Mouse (Mus musculus) CD4-positive helper T cell, adult 2 months (primary cell): ENCODE data around the gene Cdc14b.

ENCODE experiments used
- DNase-seq: peaks from one replicate; pipeline ENCODE4 v3.0.0-alpha.2; 2012; ENCODE audit warnings: low read depth, missing footprints, low spot score

Cdc14b gene

DNA sequence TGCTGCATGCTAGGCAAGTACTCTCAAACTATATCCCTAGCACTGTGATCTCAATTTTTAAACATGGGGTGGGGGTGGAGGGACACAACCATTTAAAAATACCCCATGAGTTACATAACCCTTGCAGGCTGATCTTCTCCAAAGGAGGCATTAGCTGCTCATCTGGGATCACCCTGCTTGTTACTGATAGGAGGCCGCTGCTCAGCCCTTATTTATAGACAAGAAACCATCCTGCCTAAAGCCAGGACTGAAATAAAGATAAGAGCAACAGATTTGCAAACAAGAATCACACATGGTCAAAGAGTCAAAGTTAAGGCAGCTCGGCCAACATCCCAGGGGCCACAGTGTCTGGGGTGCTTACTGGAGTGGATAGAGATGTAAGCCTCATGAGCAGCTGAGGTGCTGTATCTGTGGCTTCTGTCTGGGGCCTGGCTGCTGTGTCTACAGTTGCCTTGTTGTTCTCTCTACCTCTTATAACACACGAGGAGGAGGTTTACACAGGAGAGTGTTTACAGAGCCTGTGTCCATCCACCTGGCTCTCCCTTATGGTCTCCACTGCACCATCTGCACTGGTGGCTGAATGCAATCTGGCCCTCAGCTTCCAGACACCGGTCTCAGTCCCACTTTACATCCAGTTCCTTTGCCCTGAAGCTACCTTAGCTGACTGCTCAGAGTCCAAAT is 38.0 kb downstream of the Cdc14b start:
- DNase-seq, result no peak

DNA sequence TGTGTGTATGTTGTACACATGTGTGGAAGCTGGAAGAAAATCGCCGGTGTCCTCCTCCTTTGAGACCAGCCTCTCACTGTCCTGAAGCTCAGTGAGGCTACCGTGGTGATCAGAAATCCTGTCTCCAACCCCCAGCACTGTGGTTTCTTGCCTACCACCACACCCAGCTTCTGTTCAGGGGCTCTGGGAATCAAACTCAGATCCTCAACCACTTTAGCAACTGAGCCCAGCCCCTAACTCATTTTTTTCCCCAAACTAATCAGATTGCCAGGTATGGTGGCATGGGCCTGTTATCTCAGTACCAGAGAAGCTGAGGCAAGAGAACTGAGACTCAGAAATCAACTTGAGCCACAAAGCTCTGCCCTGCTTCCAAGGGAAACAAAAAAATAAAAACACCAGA is 39.3 kb downstream of the Cdc14b start:
- DNase-seq, result no peak

DNA sequence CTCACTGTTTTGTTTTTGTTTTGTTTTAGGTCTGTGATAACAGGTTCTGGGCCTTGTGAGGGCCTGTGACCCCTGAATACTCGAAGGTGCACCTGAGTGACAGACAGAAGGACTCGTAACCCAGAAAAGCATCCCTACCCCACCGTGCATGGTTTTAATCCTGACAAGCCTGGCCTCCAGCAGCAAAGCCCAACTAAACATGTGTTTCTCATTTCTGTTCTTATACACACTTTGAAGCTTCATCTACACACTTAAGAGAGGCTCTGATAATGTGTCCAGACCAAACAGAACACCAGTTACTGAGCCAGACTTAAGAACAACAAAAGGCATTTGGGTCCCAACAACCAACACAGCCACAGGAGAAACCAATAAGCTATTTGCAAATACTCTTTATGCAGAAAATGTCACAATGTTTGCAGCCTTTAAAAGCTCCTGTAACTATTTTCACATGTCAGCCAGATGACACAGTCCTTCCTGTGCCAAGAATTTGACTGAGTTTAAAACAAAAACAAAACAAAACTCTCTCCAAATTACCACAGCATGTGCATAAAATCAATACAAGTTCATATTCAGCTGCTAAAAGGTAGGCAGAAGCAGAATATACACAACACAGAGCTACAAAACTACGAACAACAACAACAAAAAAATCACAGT is 39.9 kb downstream of the Cdc14b start:
- DNase-seq, result no peak

DNA sequence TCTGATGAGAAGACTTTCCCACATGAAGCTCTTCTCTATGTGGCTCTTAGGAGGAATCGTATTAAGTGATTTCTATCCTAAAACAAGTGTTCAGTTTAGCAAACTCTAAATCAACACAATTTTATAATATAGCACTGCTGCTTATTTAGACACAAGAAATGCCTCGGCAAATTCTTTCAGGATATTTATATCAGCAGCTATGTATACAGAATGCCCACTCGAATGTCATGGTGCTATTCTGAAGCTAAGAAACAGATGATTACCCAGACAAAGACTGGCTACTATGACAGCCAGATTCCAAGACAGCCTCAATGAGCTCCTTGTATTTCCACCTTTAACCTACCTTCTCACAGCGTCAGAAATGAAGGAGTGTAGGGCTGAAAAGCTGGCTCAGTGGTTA is 42.0 kb downstream of the Cdc14b start:
- no peak for DNase-seq

DNA sequence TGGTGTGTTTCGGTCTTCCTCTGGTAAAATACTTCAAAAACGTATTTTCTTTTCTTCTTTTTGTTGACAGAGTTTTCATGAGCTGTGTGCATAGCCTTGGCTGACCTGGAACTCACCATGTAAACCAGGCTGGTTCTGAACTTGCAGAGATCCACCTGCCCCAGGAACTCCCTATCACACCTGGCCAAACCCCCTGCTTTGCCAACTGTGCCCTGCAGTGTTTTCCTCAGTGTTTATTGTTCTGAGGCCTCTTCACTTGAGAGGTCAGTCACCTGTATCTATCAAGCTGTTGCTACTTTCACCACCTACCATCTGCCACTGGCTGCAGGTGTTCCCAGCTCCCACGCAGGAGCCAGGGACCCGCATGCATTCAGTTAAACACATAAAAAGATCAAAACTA is 48.4 kb downstream of the Cdc14b start:
- no peak for DNase-seq

DNA sequence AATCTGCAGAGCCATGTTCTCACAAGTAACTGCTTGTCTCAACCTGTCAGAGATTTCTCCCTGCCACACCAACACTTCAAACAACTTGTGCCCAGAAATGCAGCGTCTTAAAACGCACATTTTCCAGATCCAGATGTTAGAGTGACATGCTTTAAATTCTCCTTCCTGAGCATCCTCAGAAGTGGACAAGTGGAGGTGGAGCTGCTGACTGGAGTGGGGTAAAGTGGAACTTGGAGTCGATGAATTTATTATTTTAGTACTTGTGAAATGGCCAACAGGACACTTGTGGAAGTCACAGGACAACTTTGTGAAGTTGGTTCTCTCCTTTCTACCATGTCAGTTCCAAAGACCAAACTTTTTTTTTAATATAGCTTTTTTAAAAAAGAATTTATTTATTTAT is 49.4 kb downstream of the Cdc14b start:
- DNase-seq, result no peak

DNA sequence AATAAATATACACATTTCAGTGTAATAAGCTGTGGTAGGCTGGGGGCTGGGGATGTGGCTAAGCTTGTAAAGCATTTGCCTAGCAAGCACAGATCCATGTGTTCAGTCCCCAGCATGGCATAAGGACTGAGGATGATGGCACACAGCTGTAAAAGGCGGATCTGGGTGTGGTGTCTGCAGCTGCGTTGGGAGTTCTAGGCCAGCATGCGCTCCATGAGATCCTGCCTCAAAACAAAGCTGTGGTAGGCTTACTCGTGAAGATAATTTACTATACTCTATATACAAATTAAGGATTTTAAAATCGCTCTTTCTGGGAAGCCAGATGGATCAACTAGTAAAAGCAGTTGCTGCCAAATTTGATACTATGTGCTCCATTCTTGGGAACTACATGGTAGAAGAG is 60.2 kb downstream of the Cdc14b start:
- DNase-seq, result no peak

DNA sequence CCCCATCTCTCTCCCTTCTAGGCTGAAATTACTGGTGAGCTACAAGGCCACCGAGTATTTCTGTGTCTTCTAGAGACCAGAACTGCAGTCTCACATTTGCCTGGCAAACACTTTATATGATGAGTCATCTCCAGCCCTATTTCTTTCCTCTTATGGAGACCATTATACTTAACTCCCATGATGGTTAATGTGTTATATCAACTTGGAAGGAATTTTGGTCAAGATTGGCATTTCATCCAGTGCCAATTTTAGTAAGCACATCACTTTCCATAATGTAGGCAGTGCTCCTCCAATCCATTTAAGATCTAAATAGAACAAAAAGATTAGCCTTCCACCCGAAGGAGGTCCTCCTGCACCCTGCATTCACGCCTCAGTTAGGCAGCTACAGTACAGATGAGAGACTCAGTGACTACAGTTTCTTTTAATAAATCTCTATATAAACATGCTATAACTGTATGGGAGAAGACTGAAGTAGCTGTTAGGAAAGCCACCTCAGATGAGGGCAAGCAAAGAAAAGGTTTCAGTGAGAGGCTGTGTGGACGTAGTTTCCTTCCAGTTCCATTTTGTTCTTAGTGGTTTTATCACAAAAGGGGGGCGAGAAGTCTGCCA is 63.0 kb downstream of the Cdc14b start:
- DNase-seq, result no peak

DNA sequence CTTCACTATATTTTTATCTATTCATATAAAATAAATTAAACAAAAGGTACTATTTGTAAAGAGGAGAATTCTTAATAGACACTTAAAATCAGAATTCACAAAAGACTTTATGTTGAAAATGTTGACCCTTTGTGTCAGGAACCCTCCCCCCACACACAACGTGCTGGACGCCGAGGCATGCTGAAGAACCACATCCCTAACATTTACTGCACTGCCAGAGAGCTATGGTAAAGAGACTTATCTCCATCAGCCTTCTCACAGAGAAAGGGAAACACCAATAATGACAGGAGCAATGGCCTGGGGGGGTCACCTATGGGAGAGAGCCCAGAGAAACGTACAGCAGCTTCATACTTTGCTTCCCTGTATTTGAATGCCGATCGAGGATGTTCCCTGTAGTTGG is 66.9 kb downstream of the Cdc14b start:
- no peak for DNase-seq

DNA sequence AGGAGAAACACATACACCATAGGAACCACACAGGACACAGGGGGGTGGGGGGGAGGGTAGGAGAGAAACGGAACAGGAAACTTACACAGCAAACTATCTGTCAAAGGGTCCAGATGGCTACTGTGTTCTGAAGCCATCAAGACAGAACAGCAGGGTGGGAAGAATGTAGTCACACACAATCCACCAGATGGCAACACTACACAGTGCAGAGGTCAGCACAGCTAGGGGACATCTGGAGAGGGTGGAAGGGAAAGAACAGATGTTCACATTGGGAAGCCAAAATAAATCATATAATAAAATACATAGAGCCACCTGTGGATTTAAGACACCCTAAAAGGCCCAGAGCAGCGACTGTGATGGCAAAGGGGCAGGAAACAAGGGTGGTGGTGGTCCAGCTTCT is 69.9 kb downstream of the Cdc14b start:
- DNase-seq, result no peak

DNA sequence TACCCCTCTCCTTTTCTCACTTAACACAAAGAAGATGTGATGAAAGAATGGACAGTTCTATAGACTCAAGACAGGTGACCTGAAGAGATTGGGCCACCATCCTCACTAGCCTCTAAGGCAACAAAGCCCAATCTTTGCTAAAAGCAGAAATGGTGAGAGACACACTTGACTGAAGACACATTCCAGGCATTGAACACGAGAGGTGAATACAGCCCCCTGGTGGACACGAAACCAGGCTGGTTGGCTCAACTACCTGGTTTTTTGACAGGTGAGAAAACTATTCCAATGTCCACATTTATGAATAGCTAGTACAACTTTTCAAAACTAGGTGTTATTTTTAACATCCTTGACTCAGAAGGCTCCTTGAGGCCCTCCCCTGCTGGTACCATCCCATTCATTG is 70.4 kb downstream of the Cdc14b start:
- peak; percentile 16 for DNase-seq

DNA sequence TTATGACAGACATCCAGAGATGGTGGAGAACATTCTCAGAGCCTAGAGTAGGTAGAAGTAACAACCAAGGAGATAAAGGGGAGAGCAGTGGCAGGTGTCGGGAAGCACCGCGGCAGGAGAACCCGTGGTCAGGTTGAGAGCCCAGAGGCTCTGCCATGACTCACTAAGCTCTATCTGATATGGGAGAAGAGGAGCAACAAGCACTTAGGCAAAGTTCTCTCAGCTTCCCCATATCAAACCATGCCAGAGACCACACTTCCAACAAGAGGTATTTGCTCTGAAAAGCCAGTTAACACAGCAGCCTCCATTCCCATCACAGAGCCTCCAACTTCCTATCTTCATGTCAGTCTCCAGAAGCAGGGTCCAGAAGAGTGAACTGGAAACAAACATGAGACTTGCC is 74.2 kb downstream of the Cdc14b start:
- DNase-seq, result no peak

DNA sequence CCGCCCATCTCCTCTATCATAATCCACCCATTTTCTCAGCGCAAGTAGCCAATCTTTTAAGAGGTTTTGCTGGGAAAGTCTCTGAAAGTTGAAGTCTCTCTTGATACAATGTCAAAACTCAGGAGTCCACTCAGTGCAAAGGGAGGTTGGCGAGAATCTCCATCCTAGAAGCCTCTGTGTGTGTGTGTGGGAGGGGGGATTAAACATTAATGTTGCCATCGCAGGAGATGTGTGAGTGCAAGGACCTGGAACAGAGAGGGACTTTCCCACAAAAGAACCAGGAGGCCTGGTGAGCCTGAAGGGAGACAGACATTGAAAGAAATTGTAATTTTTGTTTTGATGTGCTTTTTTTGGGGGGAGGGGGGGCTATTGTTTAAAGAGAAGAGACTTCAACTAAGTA is 76.8 kb downstream of the Cdc14b start:
- no peak for DNase-seq

DNA sequence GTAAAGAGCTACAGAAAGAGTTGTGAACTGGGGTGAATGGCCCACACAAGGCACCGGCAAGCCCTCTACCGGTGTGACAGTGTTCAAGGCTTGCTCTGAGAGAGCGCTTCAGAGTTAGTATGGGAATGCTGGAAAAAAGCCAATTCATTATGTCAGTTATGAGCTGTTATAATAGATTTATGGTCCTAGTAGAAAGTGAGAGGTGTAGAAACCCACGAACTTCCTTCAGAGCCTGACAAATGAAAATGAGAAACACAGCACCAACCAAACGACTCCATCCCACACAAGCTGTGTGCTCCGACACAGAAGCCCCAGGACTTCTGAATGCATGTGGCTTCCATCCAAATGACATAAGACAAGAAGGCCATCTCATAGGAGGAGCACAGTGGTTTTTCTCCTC is 77.2 kb downstream of the Cdc14b start:
- no peak for DNase-seq

DNA sequence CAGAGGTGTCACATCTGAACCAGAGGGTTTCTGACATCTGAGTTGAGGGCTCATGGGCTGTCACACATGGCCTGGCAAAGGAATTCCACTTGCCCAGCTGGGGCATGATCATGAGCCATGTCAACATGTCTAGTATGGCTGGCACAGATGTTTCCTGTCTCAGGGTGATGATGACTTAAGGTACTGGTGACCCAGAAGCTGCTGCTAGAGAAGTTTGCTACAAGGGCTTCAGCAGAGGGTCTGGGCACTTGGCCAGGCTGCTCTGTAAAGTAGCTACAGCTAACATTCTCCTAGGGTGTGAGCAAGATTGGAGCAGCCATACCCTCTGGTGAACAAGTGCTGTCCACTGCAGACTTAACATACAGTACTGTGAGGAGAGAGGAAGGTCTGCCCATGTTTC is 88.0 kb downstream of the Cdc14b start:
- no peak for DNase-seq

DNA sequence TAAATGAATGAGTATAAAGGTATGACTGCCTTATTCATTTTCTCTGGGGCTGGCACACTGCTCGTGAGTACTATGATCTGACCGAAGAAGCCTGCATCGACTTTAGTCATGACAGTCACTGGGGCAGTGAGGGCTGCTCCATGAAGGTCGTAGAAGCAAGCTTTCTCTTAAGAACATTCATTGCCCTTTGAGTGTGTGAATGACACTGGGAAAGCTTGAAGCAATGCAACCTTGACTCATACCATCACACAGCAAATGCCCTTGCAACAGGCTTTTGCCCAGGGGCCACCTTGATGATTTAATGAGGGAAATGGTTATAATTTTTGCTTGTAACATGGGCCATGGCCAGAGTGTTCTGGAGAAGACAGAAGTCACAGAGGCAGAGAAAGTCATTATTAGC is 88.6 kb downstream of the Cdc14b start:
- DNase-seq, result no peak

DNA sequence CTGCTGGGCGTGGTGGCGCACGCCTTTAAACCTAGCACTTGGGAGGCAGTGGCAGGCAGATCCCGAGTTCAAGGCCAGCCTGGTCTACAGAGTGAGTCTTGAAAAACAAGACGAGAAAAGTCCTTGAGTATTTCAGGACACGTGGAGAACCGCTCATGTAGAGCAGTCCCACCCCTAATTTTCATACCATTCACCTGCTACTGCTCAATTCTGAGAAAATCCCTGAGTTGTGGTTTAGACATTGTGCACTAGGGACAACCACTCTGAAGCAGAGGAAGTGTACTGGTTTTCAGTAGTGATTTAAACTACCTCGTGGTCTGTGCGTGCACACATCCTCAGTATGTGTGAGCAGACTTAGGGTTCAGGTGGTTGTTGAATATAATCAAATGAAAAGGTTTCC is 89.5 kb downstream of the Cdc14b start:
- DNase-seq, result no peak

DNA sequence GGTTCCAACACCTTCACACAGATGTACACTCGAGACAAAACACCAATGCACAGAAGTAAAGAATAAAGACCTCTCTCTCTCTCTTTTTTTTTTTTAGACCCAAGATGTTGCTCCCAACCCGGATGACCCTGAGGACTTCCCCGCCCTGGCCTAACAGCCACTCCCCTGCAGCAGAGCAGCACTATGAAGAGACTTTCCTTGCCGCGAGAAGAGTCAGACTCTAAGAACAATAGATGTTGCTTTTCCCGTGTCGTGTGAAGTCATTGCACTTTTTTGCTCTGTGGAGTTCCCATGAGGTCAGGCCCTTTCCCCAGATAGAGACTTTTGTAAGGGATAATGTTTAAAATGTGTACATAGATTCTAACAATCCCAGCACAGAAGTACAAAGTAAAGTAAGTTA is 89.9 kb downstream of the Cdc14b start:
- no peak for DNase-seq

DNA sequence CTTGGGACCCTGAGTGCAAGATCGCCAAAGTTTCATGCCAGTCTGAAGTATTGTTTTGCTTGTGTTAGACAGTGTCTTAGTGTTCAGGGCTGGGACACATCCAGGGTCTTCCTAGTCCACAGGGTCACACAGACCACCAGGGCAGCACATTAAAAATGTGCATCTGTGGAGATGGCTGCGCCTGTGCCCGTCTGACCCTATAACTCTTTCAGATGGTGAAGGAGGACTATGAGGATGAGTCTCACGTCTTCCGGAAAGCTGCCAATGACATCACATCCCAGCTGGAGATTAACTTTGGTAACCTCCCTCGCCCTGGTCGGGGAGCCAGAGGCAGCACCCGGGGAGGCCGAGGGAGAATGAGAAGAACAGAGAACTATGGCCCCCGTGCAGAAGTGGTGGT is 90.7 kb downstream of the Cdc14b start:
- no peak for DNase-seq

DNA sequence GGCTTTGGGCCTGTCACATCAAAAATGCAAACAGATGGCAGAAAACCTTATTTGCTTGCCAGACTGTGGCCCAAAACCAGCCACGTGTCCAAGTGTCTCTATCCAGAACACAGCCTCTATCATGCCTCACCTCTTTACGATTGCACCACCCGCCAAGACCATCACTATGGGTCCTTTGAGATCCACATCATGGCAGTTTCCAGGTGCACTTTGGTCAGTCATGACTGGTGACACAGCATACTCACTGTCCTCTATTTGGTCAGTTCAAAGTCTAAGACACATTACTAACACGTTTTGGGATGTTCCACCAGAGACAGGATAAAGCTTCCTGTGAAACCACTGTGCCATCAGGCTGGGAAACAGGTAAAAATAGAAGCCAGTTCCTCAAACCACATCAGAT is 91.5 kb downstream of the Cdc14b start:
- no peak for DNase-seq

DNA sequence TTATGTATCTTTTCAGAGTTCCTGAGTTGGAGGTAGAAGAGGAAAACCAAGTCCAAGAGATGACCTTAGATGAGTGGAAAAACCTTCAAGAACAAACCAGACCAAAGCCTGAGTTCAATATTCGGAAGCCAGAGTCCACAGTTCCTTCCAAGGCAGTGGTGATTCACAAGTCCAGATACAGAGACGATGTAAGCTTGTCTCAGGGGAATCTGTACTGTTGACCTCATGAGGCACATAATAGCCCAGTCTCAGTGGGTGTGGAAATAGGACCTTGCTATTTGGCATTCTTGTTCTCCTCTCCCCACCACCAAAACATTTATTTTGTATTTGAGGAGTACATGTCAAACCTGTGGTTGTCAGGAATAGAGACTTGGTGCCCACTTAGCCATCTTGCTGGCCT is 93.0 kb downstream of the Cdc14b start:
- DNase-seq, result no peak

DNA sequence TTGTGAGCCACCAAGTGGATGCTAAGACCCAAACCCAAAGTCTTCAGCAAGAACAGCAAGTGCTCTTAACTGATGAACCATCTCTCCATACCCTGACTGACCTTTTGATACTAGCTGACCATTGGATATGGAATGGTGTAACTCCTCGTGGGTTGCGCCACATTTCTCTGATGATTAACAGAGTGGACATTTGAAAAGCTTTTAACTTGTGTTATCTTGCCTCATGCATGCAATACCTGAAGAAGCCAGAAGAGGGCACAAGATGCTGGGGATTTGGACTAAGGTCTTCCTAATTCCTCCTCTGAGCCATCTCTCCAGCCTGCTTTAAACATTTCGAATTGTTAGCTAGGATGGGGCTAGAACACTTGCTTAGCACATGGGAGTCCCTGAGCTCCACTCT is 94.2 kb downstream of the Cdc14b start:
- peak; percentile 42 for DNase-seq

DNA sequence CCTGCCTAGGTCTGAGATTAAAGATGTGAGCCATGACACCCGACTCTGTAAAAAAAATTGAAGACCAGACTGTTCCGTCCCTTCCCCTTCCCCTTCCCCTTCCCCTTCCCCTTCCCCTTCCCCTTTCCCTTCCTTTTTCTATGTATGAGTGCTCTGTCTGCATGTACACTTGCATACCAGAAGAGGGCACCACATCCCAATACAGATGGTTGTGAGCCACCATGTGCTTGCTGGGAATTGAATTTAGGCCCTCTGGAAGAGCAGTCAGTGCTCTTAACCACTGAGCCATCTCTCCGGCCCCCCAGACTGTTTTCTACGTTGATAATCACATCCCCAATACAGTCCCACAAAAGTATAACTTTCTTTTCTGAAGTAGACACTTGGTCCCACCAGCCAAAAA is 94.8 kb downstream of the Cdc14b start:
- DNase-seq, result peak; percentile 12
